Mouse (Mus musculus) right cerebral cortex, postnatal 10 days (tissue): ENCODE data around the gene Cisd1.
A peak's percentile ranks its signal among the peaks of the same experiment; 100 is the strongest.
"Not testable (repeated sequence)": the region's sequence is repeated elsewhere in the genome, so short reads cannot be mapped to it uniquely, and the experiment has no call there.

Source experiments
- DNase-seq, 2 experiments: peaks; one replicate each; pipeline ENCODE4 v3.0.0; 2021; ENCODE audit warnings: low spot score in 2 of 2

Cisd1 gene

GRCm38 (mm10) chr10:71344579-71345143 lies at the start of gene Cisd1:
Gene Cisd1 (minus strand): TSS chr10:71344954.
- DNase-seq: peak; percentile 96 to 97

DNA sequence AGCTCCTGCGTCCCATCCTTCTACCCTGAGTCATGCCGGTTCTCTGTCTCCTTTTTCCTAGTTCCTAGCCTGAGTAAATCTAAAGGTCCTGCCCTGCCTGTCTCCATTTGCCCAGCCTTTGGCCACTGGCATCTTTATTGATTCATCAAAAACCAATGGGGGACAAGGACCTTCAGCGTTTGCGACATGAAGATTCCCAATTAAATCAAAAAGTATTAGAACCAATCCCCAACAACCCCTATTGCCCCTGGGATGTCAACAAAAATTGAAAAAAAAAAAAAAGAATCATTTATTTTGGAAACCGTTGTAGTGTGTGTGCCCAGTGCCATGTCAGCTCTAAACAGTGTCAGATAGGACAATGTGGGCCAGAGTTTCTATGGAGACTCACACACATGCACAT lies 44.6 kb upstream of the Cisd1 start:
- no peak for DNase-seq

DNA sequence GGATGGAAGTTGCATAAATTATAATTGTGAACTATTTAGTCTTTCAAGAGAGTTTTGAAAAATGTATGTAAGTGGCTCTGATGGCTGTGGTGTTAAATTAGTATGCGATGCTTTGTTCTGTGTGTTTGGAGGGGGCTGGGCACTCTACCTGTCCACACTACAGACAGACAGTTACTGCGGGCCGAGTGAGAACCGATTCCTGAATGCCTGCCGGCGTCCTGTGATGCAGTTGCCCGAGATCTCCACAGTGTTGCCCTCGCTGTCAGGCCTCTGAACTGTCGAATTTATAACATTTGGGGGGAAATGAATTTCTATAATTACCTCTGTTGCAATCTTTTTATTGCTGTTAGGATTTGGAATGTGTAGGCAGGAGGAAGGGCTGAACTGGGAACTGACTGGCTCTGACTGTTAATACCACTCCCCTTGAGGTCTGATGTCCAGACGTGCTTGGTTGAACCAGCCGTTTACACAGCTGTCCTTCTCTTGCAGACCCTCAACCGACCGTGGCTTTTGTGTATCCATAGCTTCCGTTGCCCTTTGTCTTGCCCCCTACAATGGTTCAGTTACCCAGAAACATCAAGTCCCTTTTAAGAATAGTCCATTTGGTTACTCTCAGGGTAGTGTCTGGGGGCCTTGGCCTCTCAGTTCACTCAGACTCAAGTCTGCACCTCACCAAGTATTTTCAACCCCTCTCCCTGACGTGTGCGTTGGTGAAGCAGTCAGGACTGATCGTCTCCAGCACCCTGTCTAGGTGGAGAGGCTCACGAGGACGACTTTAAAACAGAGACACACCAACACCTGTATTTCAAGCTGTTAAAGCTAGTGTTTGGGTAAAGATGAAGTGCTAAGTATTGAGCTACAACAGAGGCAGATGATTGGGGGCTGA lies 39.6 kb upstream of the Cisd1 start:
- no peak for DNase-seq

- not testable (repeated sequence) for DNase-seq
These were observed 38.8 kb upstream of the Cisd1 start for GRCm38 (mm10) chr10:71383552-71383924.

GRCm38 (mm10) chr10:71382858-71383551 lies 38.3 kb upstream of the Cisd1 start:
- DNase-seq: no peak

- no peak for DNase-seq
These were observed 37.4 kb upstream of the Cisd1 start for GRCm38 (mm10) chr10:71382109-71382508.

- no peak for DNase-seq
These were observed 36.8 kb upstream of the Cisd1 start for GRCm38 (mm10) chr10:71381471-71382033.

GRCm38 (mm10) chr10:71380406-71380805 lies 35.7 kb upstream of the Cisd1 start:
- no peak for DNase-seq

DNA sequence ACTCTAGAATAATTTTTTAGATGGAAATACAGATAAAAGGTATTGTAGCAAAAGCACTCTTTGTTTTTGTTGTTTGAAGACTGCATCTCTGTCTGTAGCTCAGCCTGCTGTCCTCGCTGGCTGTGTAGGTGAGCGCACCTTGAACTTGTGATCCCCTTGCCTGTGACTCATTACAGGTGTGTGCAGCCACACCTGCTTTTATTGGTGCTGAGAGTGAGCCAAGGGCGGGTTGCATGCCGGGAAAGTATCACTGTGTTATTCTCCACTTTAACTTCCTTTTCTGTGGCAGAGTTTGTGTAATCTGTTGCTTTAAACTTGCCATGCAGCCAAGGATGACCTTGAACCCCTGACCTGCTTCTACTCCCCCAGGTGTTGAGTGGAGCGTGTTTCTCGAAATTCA lies 31.3 kb upstream of the Cisd1 start:
- DNase-seq: no peak

DNA sequence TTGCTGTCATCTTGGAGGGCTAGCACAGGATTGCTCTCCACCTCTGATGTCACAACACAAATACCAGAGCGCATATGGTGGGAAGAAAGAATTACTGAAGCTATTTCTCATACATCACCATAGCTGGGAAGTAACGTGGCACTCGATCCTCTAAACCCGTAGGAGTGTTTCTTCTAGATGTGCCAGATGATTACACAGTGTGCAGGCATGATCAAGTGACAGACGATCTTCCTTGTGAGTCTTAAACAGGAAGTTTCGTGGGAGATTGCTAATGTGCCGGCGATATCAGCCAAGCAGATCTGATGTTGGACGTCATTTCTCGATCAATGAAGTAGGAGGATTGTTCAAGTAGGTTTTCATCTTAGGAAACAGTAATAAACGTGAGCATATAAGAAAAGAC lies 29.0 kb upstream of the Cisd1 start:
- DNase-seq: no peak

DNA sequence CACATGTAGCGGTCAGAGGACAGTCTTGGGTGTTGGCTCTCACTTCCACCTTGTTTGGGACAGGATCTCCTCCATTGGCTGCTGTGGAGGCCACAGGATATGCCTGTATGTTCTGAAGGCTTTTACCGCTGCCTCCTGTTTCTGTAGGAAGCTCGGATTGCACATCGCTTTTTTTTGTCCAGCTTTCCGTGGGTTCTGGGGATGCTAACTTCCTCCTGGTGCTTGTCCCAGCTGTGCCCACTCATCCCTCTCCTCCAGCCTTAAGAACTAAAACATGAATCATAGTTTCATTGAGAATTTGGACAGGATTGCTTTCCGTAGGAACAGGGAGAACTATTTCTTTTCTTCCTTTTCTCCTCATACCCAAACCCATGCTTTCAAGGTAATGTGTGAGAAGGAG lies 27.1 kb upstream of the Cisd1 start:
- no peak for DNase-seq

- no peak for DNase-seq
These were observed 24.7 kb upstream of the Cisd1 start for GRCm38 (mm10) chr10:71369466-71369865.

- DNase-seq: peak in 1 of 2 experiments; percentile 47
These were observed 23.6 kb upstream of the Cisd1 start for GRCm38 (mm10) chr10:71368128-71368940.

DNA sequence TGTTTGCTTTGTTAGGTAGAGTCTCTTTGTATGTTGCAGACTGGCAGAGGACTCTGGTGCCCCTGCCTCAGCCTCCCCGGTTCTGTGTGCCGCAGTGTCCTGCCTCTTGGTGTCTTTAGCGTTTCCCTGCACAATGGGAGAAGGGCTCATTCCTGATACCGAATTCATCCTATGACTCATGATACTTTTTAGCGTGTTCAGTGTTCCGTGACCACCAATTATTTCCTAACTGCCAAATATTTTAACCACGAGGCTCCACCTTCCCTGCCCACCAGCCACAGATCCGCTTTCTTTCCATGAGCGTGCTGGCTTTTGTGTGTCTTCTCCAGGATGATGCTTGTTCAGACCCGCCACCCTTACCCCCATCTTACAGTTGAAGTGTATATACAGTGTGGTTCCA lies 19.1 kb upstream of the Cisd1 start:
- no peak for DNase-seq

- no peak for DNase-seq
These were observed 18.7 kb upstream of the Cisd1 start for GRCm38 (mm10) chr10:71363440-71363839.

GRCm38 (mm10) chr10:71361836-71362562 lies 17.2 kb upstream of the Cisd1 start:
- no peak for DNase-seq

DNA sequence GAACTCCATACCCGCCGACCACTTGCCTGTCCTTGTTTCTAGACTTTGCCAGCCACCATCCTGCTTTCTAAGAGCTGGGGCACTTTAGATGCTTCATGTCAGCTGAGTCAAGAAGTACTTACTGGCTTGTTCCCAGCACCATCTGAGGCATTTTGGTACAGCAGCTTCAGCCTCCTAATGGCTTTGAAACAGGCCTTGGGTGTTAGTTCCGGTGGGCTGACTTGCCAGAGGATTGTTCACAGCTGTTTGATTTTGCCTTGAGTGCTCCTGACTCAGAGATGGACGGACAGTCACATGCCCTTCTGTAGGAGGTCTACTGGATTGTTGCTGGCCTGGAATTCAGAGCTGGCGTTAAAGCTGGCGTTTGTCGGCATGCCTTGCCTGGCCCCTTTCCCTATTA lies 16.3 kb upstream of the Cisd1 start:
- no peak for DNase-seq

- no peak for DNase-seq
These were observed 10.2 kb upstream of the Cisd1 start for GRCm38 (mm10) chr10:71354947-71355346.

DNA sequence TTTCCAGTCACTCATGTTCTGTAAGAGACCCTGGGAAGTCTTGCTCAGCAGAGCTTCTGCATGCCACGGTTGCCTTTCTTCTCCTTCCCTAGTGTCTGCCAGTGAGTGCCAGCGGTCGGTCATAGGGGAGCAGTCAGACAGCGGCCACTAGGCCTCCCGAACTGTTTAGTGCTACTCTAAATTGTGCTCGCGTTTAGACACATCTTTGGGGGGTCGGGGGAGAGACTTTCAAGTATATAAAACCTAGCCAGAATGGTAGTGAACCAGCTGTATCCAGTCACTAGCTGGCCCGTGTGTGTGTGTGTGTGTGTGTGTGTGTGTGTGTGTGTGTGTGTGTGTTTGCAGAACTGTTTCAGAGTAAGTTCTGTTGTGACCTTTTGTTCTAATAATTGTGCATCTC lies 9.1 kb upstream of the Cisd1 start:
- no peak for DNase-seq

GRCm38 (mm10) chr10:71351301-71351700 lies 6.5 kb upstream of the Cisd1 start:
- DNase-seq: peak; percentile 46 to 73

DNA sequence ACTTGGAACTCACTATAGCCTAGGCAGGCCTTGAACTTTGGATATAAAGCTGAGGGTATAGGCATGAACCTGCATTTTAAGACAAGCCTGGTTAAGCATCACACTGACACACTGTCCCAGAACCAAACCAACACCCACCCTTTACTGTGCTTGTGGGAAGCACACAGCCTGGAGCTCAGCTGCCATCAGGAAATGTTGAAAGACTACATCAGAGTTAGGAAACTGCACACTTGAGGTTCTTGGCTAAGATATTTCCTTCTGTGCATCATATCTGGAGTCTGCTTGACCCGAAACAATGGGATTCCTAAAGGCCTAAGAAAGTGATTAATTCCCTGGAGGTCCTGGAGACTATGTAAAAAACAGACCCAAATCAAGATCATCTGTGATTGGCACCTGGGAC lies 4.5 kb upstream of the Cisd1 start:
- DNase-seq: no peak
